Mouse (Mus musculus) left cerebral cortex, postnatal 10 days (tissue): ENCODE data around the gene Slc35g1. TPM values are rescaled to one million over a fixed set of nuclear protein-coding genes. Genes with fewer than 3 reads are reported as not detected.
A peak's percentile ranks its signal among the peaks of the same experiment; 100 is the strongest.
"Not testable (repeated sequence)": the region's sequence is repeated elsewhere in the genome, so short reads cannot be mapped to it uniquely, and the experiment has no call there.

ENCODE experiments used
- DNase-seq, 2 experiments: peaks; one replicate each; pipeline ENCODE4 v3.0.0; 2021 to 2022; ENCODE audit warnings: low spot score in 2 of 2, mixed read lengths in 1 of 2; ENCODE audit errors: extremely low spot score in 1 of 2
- intact Hi-C: fragments of 180-260 bp; cut with DNase I; formaldehyde crosslinking; loops from one replicate; pipeline ENCODE4 v1.15.1; 2025
- total RNA-seq, 2 experiments: library from RNA; stranded (reverse); gene quantifications; 2 replicates each; pipeline ENCODE4 v1.2.3; 2021

The Slc35g1 gene
- total RNA-seq, 2 experiments from 2014 or later, result 2.5 to 2.6 TPM

GRCm38 (mm10) chr19:38373371-38373770 is 22.4 kb upstream of the Slc35g1 start:
- intact Hi-C loops, result no loop called here
- no peak for DNase-seq

- no peak for DNase-seq
- intact Hi-C loops, result no loop called here
Observed at GRCm38 (mm10) chr19:38383769-38384168, 12.0 kb upstream of the Slc35g1 start.

GRCm38 (mm10) chr19:38387021-38387420 is 8.8 kb upstream of the Slc35g1 start:
- DNase-seq, intact Hi-C loops: not testable (repeated sequence)

- intact Hi-C loops, result no loop called here
- no peak for DNase-seq
Observed at GRCm38 (mm10) chr19:38387835-38388234, 7.9 kb upstream of the Slc35g1 start.

GRCm38 (mm10) chr19:38396633-38396970 is 822 bp downstream of the Slc35g1 start:
- DNase-seq, result no peak
- intact Hi-C loops, result no loop called here

- DNase-seq, result no peak
- intact Hi-C loops, result no loop called here
Observed at GRCm38 (mm10) chr19:38397004-38397403, 1.2 kb downstream of the Slc35g1 start.

GRCm38 (mm10) chr19:38398966-38399365 is 3.2 kb downstream of the Slc35g1 start:
- intact Hi-C loops, result no loop called here
- no peak for DNase-seq

GRCm38 (mm10) chr19:38400851-38401250 is 5.1 kb downstream of the Slc35g1 start:
- intact Hi-C loops, result no loop called here
- DNase-seq, result no peak

GRCm38 (mm10) chr19:38401416-38401815 is 5.6 kb downstream of the Slc35g1 start:
- intact Hi-C loops, result no loop called here
- no peak for DNase-seq

GRCm38 (mm10) chr19:38410357-38411056 is 14.7 kb downstream of the Slc35g1 start:
- intact Hi-C loops, result no loop called here
- DNase-seq, result no peak

- intact Hi-C loops, result no loop called here
- DNase-seq, result no peak
Observed at GRCm38 (mm10) chr19:38413861-38414260, 18.1 kb downstream of the Slc35g1 start.

- peak in 1 of 2 experiments; percentile 39 for DNase-seq
- intact Hi-C loops, result no loop called here
Observed at GRCm38 (mm10) chr19:38418819-38419423, 23.1 kb downstream of the Slc35g1 start.

GRCm38 (mm10) chr19:38420751-38421295 is 25.0 kb downstream of the Slc35g1 start:
- no peak for DNase-seq
- intact Hi-C loops, result loop anchor here (5.0 to 10.0 kb wide), 2 partner anchors 356 to 494 kb away; no protein-coding TSS in a partner anchor

GRCm38 (mm10) chr19:38421436-38421835 is 25.7 kb downstream of the Slc35g1 start:
- intact Hi-C loops, result loop anchor here (5.0 to 10.0 kb wide), 2 partner anchors 356 to 493 kb away; no protein-coding TSS in a partner anchor

GRCm38 (mm10) chr19:38422926-38423325 is 27.1 kb downstream of the Slc35g1 start:
- intact Hi-C loops, result loop anchor here (5.0 to 10.0 kb wide), 2 partner anchors 354 to 492 kb away; no protein-coding TSS in a partner anchor

More at GRCm38 (mm10) chr19:38421436-38421835, 25.7 kb downstream of the Slc35g1 start:
- DNase-seq, result no peak

GRCm38 (mm10) chr19:38423884-38424283 is 28.1 kb downstream of the Slc35g1 start:
- peak in 1 of 2 experiments; percentile 13 for DNase-seq
- intact Hi-C loops, result loop anchor here (5.0 to 10.0 kb wide), 2 partner anchors 353 to 491 kb away; no protein-coding TSS in a partner anchor

More at GRCm38 (mm10) chr19:38422926-38423325, 27.1 kb downstream of the Slc35g1 start:
- DNase-seq, result no peak

- intact Hi-C loops, result loop anchor here (5.0 to 10.0 kb wide), 2 partner anchors 353 to 490 kb away; no protein-coding TSS in a partner anchor
- DNase-seq, result no peak
Observed at GRCm38 (mm10) chr19:38424581-38424980, 28.8 kb downstream of the Slc35g1 start.

- intact Hi-C loops, result loop anchor here (10.0 kb wide), 1 partner anchor 486 kb away; no protein-coding TSS in a partner anchor
- DNase-seq, result no peak
Observed at GRCm38 (mm10) chr19:38429269-38429668, 33.5 kb downstream of the Slc35g1 start.

- intact Hi-C loops, result no loop called here
Observed at GRCm38 (mm10) chr19:38430475-38430874, 34.7 kb downstream of the Slc35g1 start.

GRCm38 (mm10) chr19:38431326-38431725 is 35.5 kb downstream of the Slc35g1 start:
- DNase-seq, result no peak
- intact Hi-C loops, result no loop called here

More at GRCm38 (mm10) chr19:38430475-38430874, 34.7 kb downstream of the Slc35g1 start:
- no peak for DNase-seq
